Mouse (Mus musculus) kidney, adult 18-20 months (tissue): ENCODE data around the gene Odf3l1.

ENCODE experiments used
- DNase-seq: peaks from one replicate; pipeline ENCODE4 v3.0.0; 2021

Odf3l1 gene

GRCm38 (mm10) chr9:56842303-56842719 is 22.2 kb downstream of the Odf3l1 start:
- no peak for DNase-seq

- no peak for DNase-seq
Observed at GRCm38 (mm10) chr9:56841864-56842263, 22.6 kb downstream of the Odf3l1 start.

- DNase-seq = no peak
Observed at GRCm38 (mm10) chr9:56840721-56841120, 23.8 kb downstream of the Odf3l1 start.

GRCm38 (mm10) chr9:56835152-56835551 is 29.3 kb downstream of the Odf3l1 start:
- DNase-seq = no peak

- no peak for DNase-seq
Observed at GRCm38 (mm10) chr9:56832900-56833299, 31.6 kb downstream of the Odf3l1 start.

- no peak for DNase-seq
Observed at GRCm38 (mm10) chr9:56831904-56832303, 32.6 kb downstream of the Odf3l1 start.

GRCm38 (mm10) chr9:56830162-56830561 is 34.3 kb downstream of the Odf3l1 start:
- no peak for DNase-seq

- no peak for DNase-seq
Observed at GRCm38 (mm10) chr9:56828841-56829240, 35.6 kb downstream of the Odf3l1 start.

GRCm38 (mm10) chr9:56828146-56828545 is 36.3 kb downstream of the Odf3l1 start:
- DNase-seq = no peak

- DNase-seq = no peak
Observed at GRCm38 (mm10) chr9:56825476-56826213, 38.8 kb downstream of the Odf3l1 start.

- peak; percentile 27 for DNase-seq
Observed at GRCm38 (mm10) chr9:56824900-56825299, 39.6 kb downstream of the Odf3l1 start.

- no peak for DNase-seq
Observed at GRCm38 (mm10) chr9:56810916-56811315, 53.6 kb downstream of the Odf3l1 start.

GRCm38 (mm10) chr9:56807990-56808389 is 56.5 kb downstream of the Odf3l1 start:
- no peak for DNase-seq

GRCm38 (mm10) chr9:56803146-56803545 is 61.3 kb downstream of the Odf3l1 start:
- no peak for DNase-seq
